Mouse (Mus musculus) thymus, adult 2 months (tissue): ENCODE data around the gene Zfp513. TPM values are rescaled to one million over a fixed set of nuclear protein-coding genes. Genes with fewer than 3 reads are reported as not detected.

Source experiments
- DNase-seq: peaks from one replicate; pipeline ENCODE4 v3.0.0; 2021
- H3K27ac ChIP-seq: fragments of 200-500 bp; 2 replicates; pipeline ENCODE4 v1.5.1; 2012; ENCODE audit warnings: low read length, control low read depth; ENCODE audit not compliant: control insufficient read depth, insufficient read depth
- H3K27me3 ChIP-seq: fragments of 200-500 bp; 2 replicates; pipeline ENCODE4 v1.6.1; 2012; ENCODE audit warnings: mild to moderate bottlenecking, low read length, moderate library complexity, mixed read lengths; ENCODE audit not compliant: control insufficient read depth, insufficient read depth
- H3K36me3 ChIP-seq: fragments of 200-500 bp; 2 replicates; pipeline ENCODE4 v1.6.1; 2012; ENCODE audit warnings: mild to moderate bottlenecking, low read length, moderate library complexity; ENCODE audit not compliant: control insufficient read depth, insufficient read depth
- H3K4me1 ChIP-seq: fragments of 200-500 bp; replicated peaks from 2 replicates; pipeline ENCODE4 v1.6.1; 2012; ENCODE audit warnings: low read length; ENCODE audit not compliant: control insufficient read depth, insufficient read depth
- H3K4me3 ChIP-seq: fragments of 200-500 bp; 2 replicates; pipeline ENCODE4 v1.5.1; 2012; ENCODE audit warnings: mild to moderate bottlenecking, low read length, control low read depth, moderate library complexity; ENCODE audit not compliant: control insufficient read depth, insufficient read depth
- CTCF ChIP-seq: fragments of 200-500 bp; IDR thresholded peaks from 2 replicates; pipeline ENCODE4 v1.5.1; 2012; ENCODE audit warnings: mild to moderate bottlenecking, control low read depth, low read length, moderate library complexity, borderline replicate concordance; ENCODE audit not compliant: control insufficient read depth, poor library complexity, insufficient read depth; ENCODE audit errors: extremely low read depth
- POLR2A ChIP-seq: fragments of 200-500 bp; IDR thresholded peaks from 2 replicates; pipeline ENCODE4 v1.6.1; 2012; ENCODE audit warnings: mild to moderate bottlenecking, low read length, control low read depth, moderate library complexity; ENCODE audit not compliant: control insufficient read depth, poor library complexity, insufficient read depth; ENCODE audit errors: extremely low read depth
- WGBS: fragments of 180-500 bp; shearing (Covaris S2); methylation state at CpG from one replicate; pipeline ENCODE4 v1.1.7; 2018; 5-methylcytosine and 5-hydroxymethylcytosine counted together
- polyA plus RNA-seq: library from polyadenylated mRNA; depleted of rRNA; stranded (reverse); fragments of >200 nt; gene quantifications from 2 replicates; pipeline ENCODE4 v1.2.3, GENCODE M21; 2012

Gene Zfp513
- polyA plus RNA-seq, 1 experiment, result 88.5 TPM

DNA sequence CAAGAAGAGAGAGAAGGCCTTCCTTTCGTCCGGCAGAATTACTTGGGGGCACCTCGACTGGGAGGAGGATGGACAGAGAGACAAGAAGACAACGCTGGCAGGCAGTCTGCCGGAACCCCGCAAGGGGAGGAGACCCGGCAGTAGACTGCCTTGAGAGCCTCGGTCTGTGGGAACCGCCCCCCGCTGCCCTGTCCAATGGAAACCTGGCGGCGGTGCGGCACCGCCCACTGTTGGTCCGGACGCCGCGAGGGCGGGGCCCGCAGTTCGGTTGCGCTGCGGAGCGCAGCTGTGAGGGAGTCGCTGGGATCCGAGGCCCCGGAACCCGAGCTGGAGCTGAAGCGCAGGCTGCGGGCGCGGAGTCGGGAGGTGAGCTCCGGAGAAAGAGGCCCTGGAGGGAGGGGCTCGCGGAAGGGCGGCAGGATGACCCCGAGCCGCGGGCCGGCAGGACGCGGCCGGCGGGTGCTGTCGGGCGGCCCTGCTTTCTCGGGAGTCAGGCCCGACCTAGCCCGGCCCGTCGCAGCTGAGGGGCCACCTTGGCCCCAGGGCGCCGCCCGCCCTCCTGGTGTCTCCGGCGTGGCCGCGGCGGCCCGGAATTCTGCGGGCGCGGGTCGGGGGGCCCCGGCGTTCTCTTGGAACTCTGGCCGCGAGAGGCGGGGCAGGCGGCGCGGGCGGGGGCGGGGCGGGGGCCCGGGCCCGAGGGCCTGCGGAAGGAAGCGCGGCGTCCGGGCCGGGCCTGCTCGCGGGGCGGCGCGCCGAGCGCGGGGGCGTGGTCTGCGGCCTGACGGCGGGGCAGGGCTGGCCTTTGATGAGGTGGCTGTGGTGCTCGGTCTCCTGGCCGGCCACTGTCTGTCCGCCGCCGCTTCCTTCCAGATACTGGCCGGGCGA is 38.8 kb upstream of the Zfp513 start, which contains the start of the genes Nrbp1 and Gm9970:
Gene Nrbp1, plus strand, starts transcription at position 228 of the 885 bp plus-strand sequence.
Gene Gm9970, minus strand, starts transcription at position 596 of the 885 bp plus-strand sequence.
- DNase-seq, result peak; percentile 96
- TF ChIP-seq POLR2A (peak; percentile 97), CTCF (no peak)

DNA sequence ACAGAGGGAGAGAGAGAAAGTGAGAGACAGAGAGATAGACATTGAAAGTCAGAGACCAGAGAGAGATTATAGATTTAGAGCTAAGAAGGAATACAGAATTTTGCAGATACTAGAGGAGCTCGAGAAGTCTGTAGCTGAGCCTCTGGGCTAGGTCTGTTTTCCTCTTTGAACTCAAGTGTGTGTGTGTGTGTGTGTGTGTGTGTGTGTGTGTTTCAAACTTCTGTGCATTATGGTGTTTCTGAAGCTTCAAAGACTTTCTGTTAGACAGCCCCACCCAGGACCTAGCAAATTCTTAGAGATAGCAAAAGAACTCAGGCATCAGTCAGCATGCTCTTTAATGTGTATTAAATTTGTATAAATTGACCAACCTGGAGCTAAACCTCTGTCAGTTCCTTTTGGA is 24.5 kb upstream of the Zfp513 start:
- TF ChIP-seq POLR2A, result no peak
- no peak for TF ChIP-seq CTCF
- no peak overlapping the region for H3K27ac ChIP-seq
- no peak overlapping the region for H3K4me3 ChIP-seq
- H3K4me1 ChIP-seq, result no peaks in the 10 kb centered on the region
- no peaks in the 10 kb centered on the region for H3K36me3 ChIP-seq
- no peak for DNase-seq
- no peaks in the 10 kb centered on the region for H3K27me3 ChIP-seq
- WGBS, result 56% methylated on average over 1 of the region's 1 CpGs

More for the DNA sequence above, 38.8 kb upstream of the Zfp513 start, which contains the start of the genes Nrbp1 and Gm9970:
- under 1% methylated on average over 100 of the region's 103 CpGs for WGBS
- H3K27me3 ChIP-seq, result no peaks in the 10 kb centered on the region
- H3K4me1 ChIP-seq, result peaks cover 8% of the 10 kb centered on the region
- peak within 1 kb of the TSS; percentile 89 for H3K4me3 ChIP-seq
- H3K36me3 ChIP-seq, result peaks cover 21% of the 10 kb centered on the region
- H3K27ac ChIP-seq, result peak within 1 kb of the TSS; percentile 58

DNA sequence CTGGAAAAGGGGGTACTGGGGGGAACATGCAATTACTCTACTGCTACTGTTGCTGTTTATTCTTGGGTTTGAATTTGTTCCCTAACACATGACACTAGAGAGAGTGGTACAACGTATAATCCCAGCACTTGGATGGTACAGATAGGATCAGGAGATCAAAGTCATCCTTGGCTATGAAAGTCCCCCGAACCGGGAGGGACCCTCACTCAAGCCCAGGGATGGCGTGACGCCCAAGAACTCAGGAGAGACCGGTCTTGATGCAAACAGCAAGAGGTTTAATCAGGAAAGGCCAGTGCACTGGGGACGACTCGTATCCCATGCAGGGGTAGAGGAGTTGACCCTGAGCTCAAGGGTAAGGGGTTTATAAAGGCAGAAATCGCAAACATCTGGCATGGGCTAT is 20.6 kb upstream of the Zfp513 start:
- 98% methylated on average over 9 of the region's 9 CpGs for WGBS
- Histone ChIP-seq H3K27me3 (no peaks in the 10 kb centered on the region), H3K4me1 (peaks cover 9% of the 10 kb centered on the region), H3K27ac (no peak overlapping the region), H3K4me3 (no peak overlapping the region), H3K36me3 (no peaks in the 10 kb centered on the region)
- no peak for DNase-seq
- no peak for TF ChIP-seq POLR2A
- no peak for TF ChIP-seq CTCF

DNA sequence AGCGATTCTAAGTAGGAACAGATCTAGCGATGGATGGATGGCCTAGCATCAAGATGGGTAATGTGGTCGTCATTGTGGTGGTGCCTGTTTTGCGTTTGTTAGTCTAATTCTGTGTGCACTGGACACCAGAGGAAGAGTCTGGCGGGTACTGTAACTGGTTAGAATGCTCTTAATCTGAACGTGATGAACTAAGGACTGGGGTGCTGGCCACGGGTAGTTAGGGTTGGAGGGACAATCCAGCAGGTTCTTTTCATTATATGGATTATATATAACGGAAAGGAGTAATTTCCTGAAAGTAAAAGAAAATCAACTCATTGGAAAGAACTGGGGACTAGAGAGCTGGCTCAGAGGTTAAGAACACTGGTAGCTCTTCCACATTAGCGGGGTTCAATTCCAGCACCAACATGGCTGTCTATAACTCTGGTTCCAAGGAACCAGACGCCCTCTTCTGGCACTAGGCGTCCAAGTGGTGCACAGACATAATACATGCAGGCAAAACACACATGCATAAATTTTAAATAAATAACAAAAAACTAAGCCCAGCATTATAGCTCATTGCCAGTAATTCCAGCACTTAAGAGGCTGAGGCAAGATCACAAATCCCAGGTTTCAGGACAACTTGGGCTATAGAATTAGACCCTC is 19.3 kb upstream of the Zfp513 start:
- TF ChIP-seq CTCF, result no peak
- Histone ChIP-seq H3K27ac (peak overlapping the region; percentile 60), H3K4me3 (peak overlapping the region; percentile 81), H3K4me1 (peaks cover 9% of the 10 kb centered on the region), H3K27me3 (no peaks in the 10 kb centered on the region), H3K36me3 (no peaks in the 10 kb centered on the region)
- WGBS, result 44% methylated on average over 11 of the region's 11 CpGs
- peak; percentile 32 for DNase-seq

DNA sequence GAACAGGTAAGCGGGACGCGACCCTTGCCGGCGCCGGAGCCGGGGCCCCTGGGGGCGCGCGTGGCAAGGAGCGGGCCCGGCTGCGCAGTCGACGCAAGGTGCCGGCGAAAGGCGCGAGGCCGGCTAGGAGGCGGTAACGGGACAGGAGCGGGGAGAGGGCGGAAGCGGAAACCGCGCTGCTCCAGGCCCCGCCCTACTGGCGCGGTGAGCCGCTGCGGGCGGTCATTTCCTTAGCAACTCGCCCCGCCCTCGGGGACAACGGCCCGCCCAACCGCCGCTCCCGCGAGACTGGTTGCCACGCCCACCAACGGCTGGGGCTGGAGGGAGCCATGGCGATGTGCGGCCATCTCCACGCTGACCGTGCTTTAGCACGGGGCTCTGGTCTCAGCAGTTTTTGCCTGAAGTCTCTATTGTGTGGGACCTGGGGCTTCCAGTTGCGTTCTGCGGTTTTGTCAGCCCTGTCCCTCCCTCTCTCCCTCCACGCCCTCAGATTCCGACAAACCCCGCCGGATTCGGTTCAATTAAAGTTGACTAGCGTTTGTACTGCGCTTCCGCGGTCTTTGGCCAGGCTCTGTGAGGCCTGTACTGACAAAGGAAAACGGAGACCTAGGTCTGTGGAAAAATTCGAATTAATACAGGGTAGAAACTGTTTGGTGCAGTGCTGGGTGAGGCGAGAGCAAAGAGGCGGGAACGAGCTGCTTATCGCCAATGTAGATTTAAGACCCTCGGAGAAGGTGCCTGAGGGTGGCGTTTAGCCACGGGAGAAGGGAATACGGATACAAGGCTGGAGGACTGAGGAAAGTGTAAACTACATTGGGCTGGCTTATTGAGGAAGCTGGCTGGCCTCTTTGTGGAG is 18.6 kb upstream of the Zfp513 start, which contains the start of gene Ppm1g:
Gene Ppm1g, minus strand, starts transcription at position 240 of the 856 bp plus-strand sequence.
- H3K27me3 ChIP-seq, result no peaks in the 10 kb centered on the region
- peak; percentile 98 for DNase-seq
- H3K36me3 ChIP-seq, result no peaks in the 10 kb centered on the region
- peak within 1 kb of the TSS; percentile 60 for H3K27ac ChIP-seq
- peaks cover 9% of the 10 kb centered on the region for H3K4me1 ChIP-seq
- TF ChIP-seq CTCF (no peak), POLR2A (peak; percentile 80)
- WGBS, result 1% methylated on average over 63 of the region's 70 CpGs
- peak within 1 kb of the TSS; percentile 81 for H3K4me3 ChIP-seq

DNA sequence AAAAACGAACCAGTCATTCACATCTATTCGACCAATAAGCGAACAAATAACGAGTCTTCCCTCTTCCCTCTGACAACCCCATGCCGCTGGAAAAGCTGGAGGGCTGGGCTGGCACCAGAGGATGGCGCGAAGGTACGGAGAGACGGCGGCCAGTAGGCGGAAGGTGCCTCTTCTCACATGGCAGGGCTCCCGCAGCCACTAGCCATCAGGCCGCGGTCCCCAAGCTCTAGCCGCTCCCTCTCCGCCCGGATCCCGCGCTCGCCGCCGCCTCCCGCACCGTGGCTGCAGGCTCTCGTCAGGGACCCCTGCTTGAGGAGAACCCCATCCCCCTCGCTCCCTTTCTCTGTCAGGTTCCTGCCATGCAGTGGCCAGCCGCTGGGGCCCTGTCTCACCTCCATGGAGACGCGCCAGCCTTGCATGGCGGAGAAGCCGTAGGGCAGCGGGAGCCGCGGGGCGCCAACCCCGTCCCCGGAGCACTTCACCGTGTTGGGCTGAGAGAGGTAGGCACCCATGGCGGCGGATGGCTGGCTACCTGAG is 17.9 kb upstream of the Zfp513 start:
- H3K4me3 ChIP-seq, result peak overlapping the region; percentile 81
- no peak for DNase-seq
- peaks cover 9% of the 10 kb centered on the region for H3K4me1 ChIP-seq
- H3K27me3 ChIP-seq, result no peaks in the 10 kb centered on the region
- H3K27ac ChIP-seq, result peak overlapping the region; percentile 37
- TF ChIP-seq POLR2A (no peak), CTCF (peak; percentile 12; the same call in 1 of the 2 replicates)
- H3K36me3 ChIP-seq, result no peaks in the 10 kb centered on the region
- WGBS, result 0% methylated on average over 40 of the region's 40 CpGs
